Mouse (Mus musculus) thymus, adult 2 months (tissue): ENCODE measurements around the gene Slx1b. TPM values are rescaled to one million over a fixed set of nuclear protein-coding genes. Genes with fewer than 3 reads are reported as not detected.

ENCODE experiments used
- DNase-seq: peaks from one replicate; pipeline ENCODE4 v3.0.0; 2021
- H3K27ac ChIP-seq: fragments of 200-500 bp; 2 replicates; pipeline ENCODE4 v1.5.1; 2012; ENCODE audit warnings: low read length, control low read depth; ENCODE audit not compliant: control insufficient read depth, insufficient read depth
- H3K27me3 ChIP-seq: fragments of 200-500 bp; 2 replicates; pipeline ENCODE4 v1.6.1; 2012; ENCODE audit warnings: mild to moderate bottlenecking, low read length, moderate library complexity, mixed read lengths; ENCODE audit not compliant: control insufficient read depth, insufficient read depth
- H3K36me3 ChIP-seq: fragments of 200-500 bp; 2 replicates; pipeline ENCODE4 v1.6.1; 2012; ENCODE audit warnings: mild to moderate bottlenecking, low read length, moderate library complexity; ENCODE audit not compliant: control insufficient read depth, insufficient read depth
- H3K4me1 ChIP-seq: fragments of 200-500 bp; replicated peaks from 2 replicates; pipeline ENCODE4 v1.6.1; 2012; ENCODE audit warnings: low read length; ENCODE audit not compliant: control insufficient read depth, insufficient read depth
- H3K4me3 ChIP-seq: fragments of 200-500 bp; 2 replicates; pipeline ENCODE4 v1.5.1; 2012; ENCODE audit warnings: mild to moderate bottlenecking, low read length, control low read depth, moderate library complexity; ENCODE audit not compliant: control insufficient read depth, insufficient read depth
- CTCF ChIP-seq: fragments of 200-500 bp; IDR thresholded peaks from 2 replicates; pipeline ENCODE4 v1.5.1; 2012; ENCODE audit warnings: mild to moderate bottlenecking, control low read depth, low read length, moderate library complexity, borderline replicate concordance; ENCODE audit not compliant: control insufficient read depth, poor library complexity, insufficient read depth; ENCODE audit errors: extremely low read depth
- POLR2A ChIP-seq: fragments of 200-500 bp; IDR thresholded peaks from 2 replicates; pipeline ENCODE4 v1.6.1; 2012; ENCODE audit warnings: mild to moderate bottlenecking, low read length, control low read depth, moderate library complexity; ENCODE audit not compliant: control insufficient read depth, poor library complexity, insufficient read depth; ENCODE audit errors: extremely low read depth
- WGBS: fragments of 180-500 bp; shearing (Covaris S2); methylation state at CpG from one replicate; pipeline ENCODE4 v1.1.7; 2018; 5-methylcytosine and 5-hydroxymethylcytosine counted together
- polyA plus RNA-seq: library from polyadenylated mRNA; depleted of rRNA; stranded (reverse); fragments of >200 nt; gene quantifications from 2 replicates; pipeline ENCODE4 v1.2.3, GENCODE M21; 2012

The Slx1b gene
- polyA plus RNA-seq, 1 experiment = 34.6 TPM

- 75% methylated on average over 1 of the region's 1 CpGs for WGBS
- DNase-seq = no peak
- Histone ChIP-seq H3K4me1 (peaks cover 5% of the 10 kb centered on the region), H3K27me3 (no peaks in the 10 kb centered on the region), H3K4me3 (no peak overlapping the region), H3K36me3 (no peaks in the 10 kb centered on the region; the same call in 1 of the 2 replicates), H3K27ac (no peak overlapping the region)
- TF ChIP-seq CTCF (no peak), POLR2A (no peak)
Observed at GRCm38 (mm10) chr7:126657522-126657921, 38.1 kb downstream of the Slx1b start.

- Histone ChIP-seq H3K4me3 (no peak overlapping the region), H3K27ac (peak overlapping the region; percentile 61), H3K4me1 (peaks cover 5% of the 10 kb centered on the region), H3K36me3 (no peaks in the 10 kb centered on the region), H3K27me3 (no peaks in the 10 kb centered on the region)
- WGBS = 45% methylated on average over 3 of the region's 3 CpGs
- peak; percentile 16 for DNase-seq
- no peak for TF ChIP-seq POLR2A
- TF ChIP-seq CTCF = no peak
Observed at GRCm38 (mm10) chr7:126655695-126656094, 39.9 kb downstream of the Slx1b start.

GRCm38 (mm10) chr7:126653991-126654390 lies 41.6 kb downstream of the Slx1b start:
- no peaks in the 10 kb centered on the region for H3K36me3 ChIP-seq
- no peak for TF ChIP-seq POLR2A
- TF ChIP-seq CTCF = no peak
- DNase-seq = no peak
- no peak overlapping the region for H3K4me3 ChIP-seq
- WGBS = 35% methylated on average over 2 of the region's 2 CpGs
- peaks cover 5% of the 10 kb centered on the region for H3K4me1 ChIP-seq
- H3K27me3 ChIP-seq = no peaks in the 10 kb centered on the region
- H3K27ac ChIP-seq = no peak overlapping the region

- Histone ChIP-seq H3K4me3 (no peak overlapping the region), H3K27ac (no peak overlapping the region), H3K4me1 (peaks cover 2% of the 10 kb centered on the region), H3K36me3 (no peaks in the 10 kb centered on the region), H3K27me3 (no peaks in the 10 kb centered on the region)
- no peak for DNase-seq
- 93% methylated on average over 2 of the region's 2 CpGs for WGBS
- TF ChIP-seq POLR2A (no peak), CTCF (no peak)
Observed at GRCm38 (mm10) chr7:126650852-126651251, 44.7 kb downstream of the Slx1b start.

GRCm38 (mm10) chr7:126649231-126650051 lies 46.1 kb downstream of the Slx1b start, which contains the start of gene Sgf29:
Gene Sgf29, plus strand, starts transcription at chr7:126649309.
- Histone ChIP-seq H3K27ac (peak within 1 kb of the TSS; percentile 55), H3K4me3 (peak within 1 kb of the TSS; percentile 59), H3K4me1 (no peaks in the 10 kb centered on the region), H3K27me3 (no peaks in the 10 kb centered on the region), H3K36me3 (no peaks in the 10 kb centered on the region)
- WGBS = 1% methylated on average over 57 of the region's 57 CpGs
- TF ChIP-seq POLR2A (peak; percentile 92), CTCF (peak; percentile 66; the same call in 1 of the 2 replicates)
- DNase-seq = peak; percentile 93

GRCm38 (mm10) chr7:126648486-126648885 lies 47.1 kb downstream of the Slx1b start:
- 88% methylated on average over 4 of the region's 4 CpGs for WGBS
- no peak for DNase-seq
- TF ChIP-seq CTCF = no peak
- no peak for TF ChIP-seq POLR2A
- no peak overlapping the region for H3K27ac ChIP-seq
- no peak overlapping the region for H3K4me3 ChIP-seq
- H3K27me3 ChIP-seq = no peaks in the 10 kb centered on the region
- H3K36me3 ChIP-seq = no peaks in the 10 kb centered on the region
- H3K4me1 ChIP-seq = no peaks in the 10 kb centered on the region
